Mouse (Mus musculus): ENCODE results near the gene Srm. TPM values are rescaled to one million over a fixed set of nuclear protein-coding genes. Genes with fewer than 3 reads are reported as not detected.

The Srm gene
- total RNA-seq, 2 experiments from 2014 or later: 69.0 to 73.3 TPM

DNA sequence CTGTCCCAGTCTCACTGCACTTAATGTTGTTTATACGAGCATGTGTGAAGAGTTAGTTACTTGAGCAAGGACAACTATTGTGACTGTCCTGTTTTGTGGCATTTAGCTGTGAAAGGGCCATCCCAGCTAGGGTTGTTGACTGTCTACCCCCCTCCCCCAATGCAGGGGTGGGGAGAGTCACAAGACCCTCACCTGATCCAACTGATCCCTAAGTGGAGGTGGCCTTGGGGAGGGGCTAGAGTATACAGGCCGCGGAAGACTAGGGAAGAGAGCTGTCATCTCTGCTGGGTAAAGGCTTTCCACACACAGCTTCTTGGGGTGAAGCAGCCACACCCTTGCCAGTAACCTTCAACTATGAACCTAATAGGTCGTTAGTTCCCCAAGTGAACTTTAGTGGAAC is 9.0 kb downstream of the Srm start:
- no peak for DNase-seq (ENCODE audit: low spot score in 2 of 2)

DNA sequence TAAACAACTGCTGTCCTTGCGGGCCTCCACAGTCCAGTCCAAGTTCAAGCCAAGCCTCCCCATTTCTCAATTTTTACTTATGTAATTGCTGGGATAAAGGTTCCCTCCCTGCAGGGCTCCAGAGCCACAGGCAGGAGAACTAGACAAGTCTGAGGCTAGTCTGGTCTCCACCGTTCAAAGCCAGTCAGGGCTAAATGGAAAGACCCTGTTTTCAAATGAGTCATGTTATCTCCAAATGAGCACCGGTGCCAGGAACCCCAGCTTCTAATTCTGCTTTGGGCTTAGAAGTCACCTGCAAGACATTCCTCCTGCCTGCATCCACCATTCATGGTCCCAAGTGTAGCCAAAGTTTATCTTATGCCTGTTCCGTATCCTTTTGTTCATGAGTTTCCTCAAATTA is 10.6 kb downstream of the Srm start:
- no peak for DNase-seq (ENCODE audit: low spot score in 2 of 2)

DNA sequence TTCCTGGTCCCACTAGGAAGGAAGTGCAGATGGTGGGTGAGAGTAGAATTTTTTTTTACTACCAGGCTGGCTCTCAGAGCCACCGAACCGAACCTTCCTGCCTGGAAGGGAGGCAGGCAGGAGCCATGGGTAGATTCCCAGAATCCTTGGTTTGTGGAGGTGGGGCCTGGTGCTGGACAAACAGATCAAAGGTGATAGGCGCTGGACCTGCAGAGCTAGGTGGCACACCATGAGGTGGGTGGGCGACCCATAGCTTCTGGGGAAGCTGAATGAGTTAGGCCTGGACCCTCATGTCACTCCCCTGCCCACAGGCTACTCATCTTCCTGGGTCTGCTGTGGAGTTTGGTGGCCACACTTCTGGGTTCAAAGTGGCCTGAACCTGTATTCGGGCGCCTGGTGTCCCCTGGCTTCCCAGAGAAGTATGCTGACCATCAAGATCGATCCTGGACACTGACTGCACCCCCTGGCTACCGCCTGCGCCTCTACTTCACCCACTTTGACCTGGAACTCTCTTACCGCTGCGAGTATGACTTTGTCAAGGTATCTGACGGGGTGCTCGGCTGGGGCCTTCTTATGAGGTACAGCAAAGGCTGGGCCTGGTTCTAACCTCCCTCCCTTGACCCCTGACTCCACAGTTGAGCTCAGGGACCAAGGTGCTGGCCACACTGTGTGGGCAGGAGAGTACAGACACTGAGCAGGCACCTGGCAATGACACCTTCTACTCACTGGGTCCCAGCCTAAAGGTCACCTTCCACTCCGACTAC is 11.2 kb downstream of the Srm start, which contains the start of gene Masp2:
Gene Masp2, plus strand, starts transcription at position 198 of the 764 bp plus-strand sequence.
- no peak for DNase-seq (ENCODE audit: low spot score in 2 of 2)

DNA sequence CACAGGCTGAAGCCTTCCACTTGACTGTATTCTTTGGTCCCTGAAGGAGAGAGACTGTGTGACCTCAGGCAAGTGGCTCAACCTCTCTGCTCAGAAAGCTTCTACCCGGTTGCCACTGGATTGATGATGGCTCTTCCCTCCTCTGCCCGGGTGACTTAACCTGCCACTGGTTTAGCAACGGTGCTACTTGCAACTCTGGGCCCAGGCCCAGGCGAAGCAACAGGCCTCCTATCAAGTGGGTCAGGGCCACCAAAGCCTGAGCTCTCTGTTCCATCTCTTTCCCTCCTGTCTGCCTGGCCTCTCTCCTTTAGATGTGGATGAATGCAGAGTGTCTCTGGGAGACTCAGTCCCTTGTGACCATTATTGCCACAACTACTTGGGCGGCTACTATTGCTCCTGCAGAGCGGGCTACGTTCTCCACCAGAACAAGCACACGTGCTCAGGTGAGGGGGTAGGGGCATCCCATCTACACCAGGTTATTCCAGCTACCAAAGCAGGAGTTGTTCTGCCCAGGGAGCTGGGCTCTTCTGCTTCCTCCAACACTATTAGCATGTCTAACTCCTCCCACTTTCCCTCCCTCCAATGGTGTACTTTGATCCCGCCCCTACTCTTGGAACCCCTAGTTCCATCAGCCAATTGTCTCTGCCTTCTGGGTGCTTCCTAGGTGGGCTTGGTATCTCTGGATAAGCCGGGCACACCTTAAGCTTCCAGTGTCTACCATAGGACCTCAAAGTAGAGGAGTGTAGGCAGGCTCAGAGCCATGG is 12.3 kb downstream of the Srm start:
- no peak for DNase-seq (ENCODE audit: low spot score in 2 of 2)

- DNase-seq (ENCODE audit: low spot score in 2 of 2): peak in 1 of 2 experiments; percentile 53
Measured at GRCm38 (mm10) chr4:148604141-148604540, 12.8 kb downstream of the Srm start.

GRCm38 (mm10) chr4:148604541-148605165 is 13.3 kb downstream of the Srm start:
- peak; percentile 62 to 69 for DNase-seq (ENCODE audit: low spot score in 2 of 2)

- DNase-seq (ENCODE audit: low spot score in 2 of 2): peak; percentile 54 to 76
Measured at GRCm38 (mm10) chr4:148607758-148608157, 16.5 kb downstream of the Srm start.

DNA sequence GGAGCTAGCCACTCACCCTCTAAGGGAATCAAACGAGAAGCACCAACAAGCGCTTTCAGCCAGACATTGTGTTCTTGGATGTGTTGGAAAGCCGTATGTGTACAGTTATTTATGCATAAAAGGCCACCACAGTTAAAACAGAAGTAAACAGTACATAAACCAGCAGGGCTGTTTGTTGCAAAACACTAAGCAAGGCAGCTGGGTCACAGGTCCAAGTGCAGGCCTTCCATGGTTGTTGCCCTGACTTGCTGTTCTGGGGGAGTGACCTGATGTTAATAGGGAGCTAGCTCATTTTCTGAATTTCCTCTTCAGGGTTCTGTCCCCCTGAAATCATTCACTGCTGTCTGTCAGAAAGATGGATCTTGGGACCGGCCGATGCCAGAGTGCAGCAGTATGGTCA is 18.5 kb downstream of the Srm start:
- no peak for DNase-seq (ENCODE audit: low spot score in 2 of 2)

DNA sequence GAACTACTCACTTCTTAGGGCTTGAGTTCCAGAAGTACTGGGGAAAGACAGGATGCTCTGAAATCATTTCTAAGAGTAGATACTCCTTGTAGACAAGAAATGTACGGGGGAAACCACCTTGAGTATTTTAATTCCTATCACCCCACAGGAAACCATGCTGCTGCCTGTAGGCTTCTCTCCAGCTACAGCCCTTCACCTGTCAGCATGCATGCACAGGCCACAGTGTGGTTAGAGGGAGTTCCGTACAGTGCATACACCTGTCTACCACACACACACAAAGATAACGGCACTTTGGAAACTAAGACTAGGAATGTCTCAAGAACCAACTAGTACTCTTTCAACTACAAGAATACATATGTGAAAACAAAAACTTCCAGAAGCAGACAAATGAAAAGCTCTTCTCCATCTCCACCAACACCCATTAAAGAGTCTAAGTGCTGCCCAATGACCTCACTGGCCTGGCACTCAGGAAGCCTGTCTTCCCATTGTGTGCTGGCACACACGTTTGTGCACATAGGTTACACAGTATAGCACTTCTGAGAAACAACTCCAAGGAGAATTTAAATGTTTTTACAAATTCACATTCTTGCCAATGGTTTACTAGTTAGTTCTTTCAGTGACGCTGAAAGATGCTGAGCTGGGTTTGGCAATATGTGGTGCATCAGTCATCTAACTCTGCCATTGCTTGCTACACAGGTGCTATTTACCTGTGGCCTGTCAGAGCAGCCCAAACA is 19.5 kb downstream of the Srm start:
- no peak for DNase-seq (ENCODE audit: low spot score in 2 of 2)

- no peak for DNase-seq (ENCODE audit: low spot score in 2 of 2)
Measured at GRCm38 (mm10) chr4:148612557-148612956, 21.3 kb downstream of the Srm start.

- DNase-seq (ENCODE audit: low spot score in 2 of 2): no peak
Measured at GRCm38 (mm10) chr4:148613738-148614137, 22.4 kb downstream of the Srm start.

DNA sequence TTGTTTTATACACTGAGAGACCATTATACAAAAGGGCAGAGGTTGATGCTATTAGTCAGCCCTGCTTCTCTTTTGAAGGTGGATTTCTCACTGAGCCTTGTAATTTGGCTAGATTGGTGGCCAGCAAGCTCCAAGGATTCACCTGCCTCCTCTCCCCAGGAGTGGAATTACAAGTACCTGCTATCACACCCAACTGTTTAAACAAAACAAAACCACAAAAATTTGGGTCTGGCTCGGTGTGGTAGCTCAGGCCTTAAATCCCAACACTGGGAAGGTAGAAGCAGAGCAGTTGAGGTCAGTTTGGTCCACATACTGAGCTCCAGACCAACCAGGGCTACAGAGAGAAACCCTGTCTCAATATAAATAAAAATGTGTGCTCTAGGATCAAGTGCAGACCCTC is 28.5 kb downstream of the Srm start:
- DNase-seq (ENCODE audit: low spot score in 2 of 2): no peak

DNA sequence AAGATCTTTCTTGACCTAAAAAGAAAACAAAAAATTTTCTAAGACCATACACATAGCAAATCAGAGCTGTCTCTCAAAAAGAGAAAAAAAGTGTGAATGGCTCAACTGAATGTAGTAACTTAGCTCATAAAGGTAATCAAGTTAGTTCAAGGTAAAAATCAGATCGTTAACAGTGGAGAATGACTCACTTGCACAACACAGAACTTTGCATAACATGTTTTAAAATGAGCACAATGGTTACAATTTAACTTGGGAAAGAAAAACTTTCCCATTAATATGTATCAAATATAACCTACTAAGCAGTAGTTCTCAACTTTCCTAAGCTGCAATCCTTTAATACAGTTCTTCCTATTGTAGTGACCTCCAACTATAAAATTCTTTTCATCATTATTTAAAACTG is 29.4 kb downstream of the Srm start:
- DNase-seq (ENCODE audit: low spot score in 2 of 2): no peak

- DNase-seq (ENCODE audit: low spot score in 2 of 2): no peak
Measured at GRCm38 (mm10) chr4:148622485-148622884, 31.2 kb downstream of the Srm start.

GRCm38 (mm10) chr4:148623609-148624008 is 32.3 kb downstream of the Srm start:
- DNase-seq (ENCODE audit: low spot score in 2 of 2): no peak

DNA sequence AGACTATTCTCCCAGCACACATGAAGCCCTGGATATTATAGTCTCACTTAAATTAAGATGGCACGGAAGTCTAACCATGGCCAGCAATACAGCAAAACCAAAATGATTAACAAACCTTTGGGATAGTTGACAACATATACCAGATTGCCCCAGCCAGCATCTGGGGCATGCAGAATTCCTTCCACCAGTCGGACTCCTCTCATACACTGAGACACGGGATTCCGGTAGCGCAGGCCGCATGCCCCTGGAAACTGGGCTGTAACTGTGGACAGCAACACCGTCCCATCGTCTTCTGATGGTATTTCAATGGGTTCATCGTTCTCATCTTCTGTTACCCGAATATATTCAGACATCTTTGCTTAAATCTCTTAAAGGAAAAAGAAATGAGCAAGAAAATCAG is 33.7 kb downstream of the Srm start:
- no peak for DNase-seq (ENCODE audit: low spot score in 2 of 2)

GRCm38 (mm10) chr4:148625756-148626622 is 34.7 kb downstream of the Srm start:
- peak in 1 of 2 experiments; percentile 27 for DNase-seq (ENCODE audit: low spot score in 2 of 2)

DNA sequence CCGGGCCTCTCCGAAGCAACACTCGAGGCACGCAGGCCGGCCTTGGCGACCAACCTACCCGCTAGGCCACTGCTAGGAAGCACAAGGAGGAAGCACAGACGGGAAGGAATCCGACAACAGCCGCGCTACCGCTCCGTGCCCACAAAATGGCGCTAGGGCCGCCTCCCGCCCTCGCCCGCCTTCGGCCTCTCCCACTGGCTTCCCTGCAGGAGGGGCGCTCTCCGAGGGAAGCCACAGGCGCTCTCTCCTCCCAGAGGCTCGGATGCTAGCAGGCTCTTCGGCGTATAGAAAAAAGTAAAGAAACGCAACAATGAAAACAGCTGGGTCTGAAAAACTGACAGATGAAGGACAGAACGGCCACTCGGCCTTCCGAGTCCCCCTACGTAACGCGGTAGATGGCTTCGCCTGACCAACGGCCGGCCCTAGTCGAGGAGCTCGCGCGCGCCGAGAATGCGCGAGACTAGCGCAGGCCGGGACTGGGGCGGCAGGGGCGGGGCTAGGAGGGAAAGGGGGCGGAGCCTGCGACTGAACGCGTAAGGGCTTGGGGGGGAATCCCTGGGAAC is 35.4 kb downstream of the Srm start, which contains the start of gene Tardbp:
Gene Tardbp, minus strand, starts transcription at position 397 of the 563 bp plus-strand sequence.
- DNase-seq (ENCODE audit: low spot score in 2 of 2): peak; percentile 95

DNA sequence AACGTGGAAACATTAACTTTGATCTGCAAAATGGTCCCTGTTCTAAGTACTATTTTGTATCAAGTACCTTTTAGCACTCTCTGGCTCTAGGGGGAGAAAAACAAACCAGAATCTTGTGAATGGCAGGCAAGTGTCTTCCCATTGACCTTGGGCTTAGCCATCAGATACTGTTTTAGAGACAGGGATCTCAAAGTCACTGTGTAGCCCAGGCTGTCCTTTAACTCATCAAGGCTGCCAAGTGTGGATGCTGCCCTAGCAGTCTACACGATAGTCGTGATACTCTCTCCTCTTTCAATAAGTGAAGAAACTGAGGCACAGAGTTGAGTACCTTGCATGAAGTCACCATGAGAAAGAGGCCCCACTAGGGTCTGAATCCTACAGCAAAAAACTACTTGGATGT is 35.9 kb downstream of the Srm start:
- no peak for DNase-seq (ENCODE audit: low spot score in 2 of 2)

Measured in layer of hippocampus, postnatal 14 days (tissue).